10 mouse cellular contexts compared by ENCODE assay signal in genomic region chr10:42267811-42268545, GRCm38 (mm10). TPM values are rescaled to one million over a fixed set of nuclear protein-coding genes. Genes with fewer than 3 reads are reported as not detected.
DNase-seq lines count a peak whose midpoint lies in the region; ATAC-seq and TF ChIP-seq lines count a peak whose summit lies in the region.
"Had no signal": no experiment of that assay in that cellular context is flagged by ENCODE, and none has a peak within 500 bp of the region (broad histone marks: within the 10 kb centered on the region; RNA-seq: fewer than 3 reads in every experiment).

No protein-coding gene starts in this region.

- no peaks in the 10 kb centered on the region; the same call in none of the 2 replicates for H3K4me1 ChIP-seq in heart, postnatal 0 days (ENCODE audit: control insufficient read depth, insufficient read depth)
- H3K4me1 ChIP-seq in heart, embryonic 11.5 days (ENCODE audit: control insufficient read depth, insufficient read depth, low read length) = peaks cover 20% of the 10 kb centered on the region
- H3K4me1 ChIP-seq in midbrain, postnatal 0 days (ENCODE audit: insufficient read depth, low read length) = no peaks in the 10 kb centered on the region
- peaks cover 3% of the 10 kb centered on the region; the same call in 1 of the 2 replicates for H3K4me1 ChIP-seq in midbrain, embryonic 15.5 days
- peaks cover 60% of the 10 kb centered on the region for H3K4me1 ChIP-seq in liver, adult 2 months (ENCODE audit: control insufficient read depth, insufficient read depth, low read length)
- H3K4me1 ChIP-seq in neural tube, embryonic 15.5 days = peaks cover 12% of the 10 kb centered on the region

- no peak for ATAC-seq in heart, postnatal 0 days (ENCODE audit: insufficient read depth, low read depth)
- no peak for ATAC-seq in heart, embryonic 11.5 days (replicated peaks; ENCODE audit: insufficient number of reproducible peaks, low FRiP score, low TSS enrichment)
- no peak for ATAC-seq in midbrain, postnatal 0 days (ENCODE audit: low FRiP score)
- no peak for ATAC-seq in midbrain, embryonic 15.5 days (replicated peaks)
- no peak for ATAC-seq in neural tube, embryonic 15.5 days (ENCODE audit: low FRiP score)

- no peak for TF ChIP-seq EP300 in heart, postnatal 0 days (IDR thresholded peaks at IDR 0.05; ENCODE audit: low read depth)

- H3K4me3 ChIP-seq in heart, postnatal 0 days (ENCODE audit: low read depth, low read length) = no peak overlapping the region
- H3K4me3 ChIP-seq in heart, embryonic 11.5 days (ENCODE audit: low read depth, low read length) = no peak overlapping the region
- no peak overlapping the region for H3K4me3 ChIP-seq in midbrain, postnatal 0 days (ENCODE audit: low read depth, low read length)
- no peak overlapping the region for H3K4me3 ChIP-seq in midbrain, embryonic 15.5 days
- no peak overlapping the region for H3K4me3 ChIP-seq in liver, adult 2 months (ENCODE audit: insufficient read depth, low read depth, low read length)
- H3K4me3 ChIP-seq in neural tube, embryonic 15.5 days (replicated peaks) = no peak overlapping the region
- H3K4me3 ChIP-seq: embryonic facial prominence, embryonic 12.5 days had no signal

- no peaks in the 10 kb centered on the region for H3K27me3 ChIP-seq in heart, postnatal 0 days (ENCODE audit: control insufficient read depth, insufficient read depth, low read length)
- no peaks in the 10 kb centered on the region for H3K27me3 ChIP-seq in heart, embryonic 11.5 days (ENCODE audit: control insufficient read depth, insufficient read depth, low read length)
- H3K27me3 ChIP-seq in midbrain, postnatal 0 days (ENCODE audit: insufficient read depth, low read length) = no peaks in the 10 kb centered on the region
- H3K27me3 ChIP-seq in midbrain, embryonic 15.5 days (replicated peaks) = no peaks in the 10 kb centered on the region
- no peaks in the 10 kb centered on the region for H3K27me3 ChIP-seq in liver, adult 2 months (ENCODE audit: control insufficient read depth, insufficient read depth, low read length)
- no peaks in the 10 kb centered on the region for H3K27me3 ChIP-seq in neural tube, embryonic 15.5 days (replicated peaks)
- H3K27me3 ChIP-seq: embryonic facial prominence, embryonic 12.5 days had no signal

- no peak overlapping the region for H3K27ac ChIP-seq in heart, postnatal 0 days (ENCODE audit: low read depth)
- no peak overlapping the region for H3K27ac ChIP-seq in heart, embryonic 11.5 days (ENCODE audit: low read depth, low read length)
- H3K27ac ChIP-seq in midbrain, postnatal 0 days (ENCODE audit: low read depth, low read length) = no peak overlapping the region
- H3K27ac ChIP-seq in midbrain, embryonic 15.5 days = no peak overlapping the region
- peak overlapping the region; percentile 86 for H3K27ac ChIP-seq in liver, adult 2 months (replicated peaks; ENCODE audit: insufficient read depth, low read depth, low read length)
- no peak overlapping the region for H3K27ac ChIP-seq in neural tube, embryonic 15.5 days (replicated peaks)
- H3K27ac ChIP-seq: embryonic facial prominence, embryonic 12.5 days; hindbrain, embryonic 14.5 days had no signal

- H3K79me2 ChIP-seq in liver, adult 2 months (ENCODE audit: control insufficient read depth, insufficient read depth, low read length) = peaks cover 36% of the 10 kb centered on the region; the same call in 1 of the 2 replicates

- H3K36me3 ChIP-seq in heart, postnatal 0 days (replicated peaks; ENCODE audit: control insufficient read depth, insufficient read depth, low read length) = peaks cover 45% of the 10 kb centered on the region
- peaks cover 11% of the 10 kb centered on the region for H3K36me3 ChIP-seq in heart, embryonic 11.5 days (ENCODE audit: control insufficient read depth, insufficient read depth, low read length)
- peaks cover 14% of the 10 kb centered on the region for H3K36me3 ChIP-seq in midbrain, postnatal 0 days (ENCODE audit: insufficient read depth, low read length)
- H3K36me3 ChIP-seq in midbrain, embryonic 15.5 days (replicated peaks) = no peaks in the 10 kb centered on the region; the same call in 1 of the 2 replicates
- peaks cover 22% of the 10 kb centered on the region for H3K36me3 ChIP-seq in liver, adult 2 months (ENCODE audit: control insufficient read depth, insufficient read depth, low read length)
- peaks cover 13% of the 10 kb centered on the region for H3K36me3 ChIP-seq in neural tube, embryonic 15.5 days

- H3K9ac ChIP-seq in heart, postnatal 0 days (replicated peaks; ENCODE audit: low read depth, low read length) = no peak overlapping the region
- H3K9ac ChIP-seq in heart, embryonic 11.5 days (ENCODE audit: low read depth, low read length) = no peak overlapping the region
- H3K9ac ChIP-seq in midbrain, postnatal 0 days (replicated peaks; ENCODE audit: low read length, poor library complexity, severe bottlenecking) = no peak overlapping the region
- no peak overlapping the region for H3K9ac ChIP-seq in midbrain, embryonic 15.5 days
- H3K9ac ChIP-seq in liver, adult 2 months (ENCODE audit: low read depth, low read length) = peak overlapping the region; percentile 47
- no peak overlapping the region for H3K9ac ChIP-seq in neural tube, embryonic 15.5 days (replicated peaks)
- H3K9ac ChIP-seq: embryonic facial prominence, embryonic 12.5 days; hindbrain, embryonic 14.5 days had no signal

- 69% methylated on average over 5 of the region's 5 CpGs for WGBS in heart, postnatal 0 days
- 83% methylated on average over 5 of the region's 5 CpGs for WGBS in heart, embryonic 11.5 days (ENCODE audit: insufficient replicate concordance)
- 72% methylated on average over 5 of the region's 5 CpGs for WGBS in midbrain, postnatal 0 days
- 77% methylated on average over 5 of the region's 5 CpGs for WGBS in midbrain, embryonic 15.5 days
- 48% methylated on average over 5 of the region's 5 CpGs for WGBS in liver, adult 2 months
- WGBS in neural tube, embryonic 15.5 days = 90% methylated on average over 5 of the region's 5 CpGs

- no peak for TF ChIP-seq POLR2A in liver, adult 2 months (IDR thresholded peaks at IDR 0.05; ENCODE audit: extremely low read depth, insufficient read depth, low read length)

- TF ChIP-seq CTCF in heart, postnatal 0 days (IDR thresholded peaks at IDR 0.05; ENCODE audit: low read depth) = peak; percentile 12; the same call in 1 of the 2 replicates
- TF ChIP-seq CTCF in midbrain, postnatal 0 days (IDR thresholded peaks at IDR 0.05) = peak; percentile 65
- no peak for TF ChIP-seq CTCF in liver, adult 2 months (IDR thresholded peaks at IDR 0.05; ENCODE audit: low read depth, low read length)

- no peak overlapping the region for H3K4me2 ChIP-seq in heart, postnatal 0 days (ENCODE audit: low read depth, low read length)
- H3K4me2 ChIP-seq in heart, embryonic 11.5 days = no peak overlapping the region
- no peak overlapping the region for H3K4me2 ChIP-seq in midbrain, postnatal 0 days (ENCODE audit: low read depth, low read length, poor library complexity, severe bottlenecking)
- no peak overlapping the region for H3K4me2 ChIP-seq in midbrain, embryonic 15.5 days
- no peak overlapping the region for H3K4me2 ChIP-seq in neural tube, embryonic 15.5 days
- H3K4me2 ChIP-seq: embryonic facial prominence, embryonic 12.5 days; hindbrain, embryonic 14.5 days had no signal

- no peaks in the 10 kb centered on the region for H3K9me3 ChIP-seq in heart, postnatal 0 days (replicated peaks; ENCODE audit: control insufficient read depth, low read length)
- no peaks in the 10 kb centered on the region for H3K9me3 ChIP-seq in heart, embryonic 11.5 days (replicated peaks; ENCODE audit: control insufficient read depth, low read length)
- no peaks in the 10 kb centered on the region for H3K9me3 ChIP-seq in midbrain, postnatal 0 days (ENCODE audit: low read length)
- no peaks in the 10 kb centered on the region for H3K9me3 ChIP-seq in midbrain, embryonic 15.5 days
- no peaks in the 10 kb centered on the region for H3K9me3 ChIP-seq in neural tube, embryonic 15.5 days (replicated peaks)
- H3K9me3 ChIP-seq: embryonic facial prominence, embryonic 12.5 days had no signal

- DNase-seq in heart, postnatal 0 days (ENCODE audit: low spot score) = no peak
- DNase-seq in midbrain, postnatal 0 days (ENCODE audit: low spot score) = peak; percentile 45
- peak; percentile 96 for DNase-seq in liver, adult 2 months (ENCODE audit: extremely low read depth, low read depth, low spot score)
- DNase-seq in testis, postnatal 14 days (ENCODE audit: low spot score) = peak; percentile 26
- DNase-seq: thymus, postnatal 36 days had no signal

RNA-seq across cellular contexts. Expression of gene Foxo3, which starts 8.6 kb away (rescaled TPM):
- 51.9 and 70.8 TPM in 2 replicates for total RNA-seq in heart, postnatal 0 days (2014; rRNA removed; ENCODE audit: low replicate concordance)
- polyA plus RNA-seq in heart, postnatal 0 days (2015; fragmentation: Nextera tagmentation; extraction: Ambion mirVana) = 5.4 and 6.5 TPM in 2 replicates
- 5.2 and 7.3 TPM in 2 replicates for polyA plus RNA-seq in heart, embryonic 11.5 days (2014; fragmentation: Nextera tagmentation; extraction: Ambion mirVana)
- total RNA-seq in midbrain, postnatal 0 days (2014; rRNA removed) = 37.7 and 42.9 TPM in 2 replicates
- 6.5 and 6.6 TPM in 2 replicates for polyA plus RNA-seq in midbrain, postnatal 0 days (2015; fragmentation: Nextera tagmentation; extraction: Ambion mirVana)
- polyA plus RNA-seq in midbrain, embryonic 15.5 days (2015; fragmentation: Nextera tagmentation; extraction: Ambion mirVana) = 4.4 TPM in 2 replicates
- 34.2 and 35.4 TPM in 2 replicates for total RNA-seq in liver, adult 2 months (2014; rRNA removed)
- polyA plus RNA-seq in liver, adult 2 months (2012; rRNA removed) = 17.0 and 17.7 TPM in 2 replicates
- polyA plus RNA-seq in neural tube, embryonic 15.5 days (2015; fragmentation: Nextera tagmentation; extraction: Ambion mirVana) = 4.6 and 6.2 TPM in 2 replicates
